Mouse (Mus musculus): ENCODE measurements at regions not wholly inside any gene's neighbourhood (a gene's known extent, or its start where the extent isn't known, plus 50 kb on each side); places are given as distances from the start of the nearest gene placed in this dataset.

DNA sequence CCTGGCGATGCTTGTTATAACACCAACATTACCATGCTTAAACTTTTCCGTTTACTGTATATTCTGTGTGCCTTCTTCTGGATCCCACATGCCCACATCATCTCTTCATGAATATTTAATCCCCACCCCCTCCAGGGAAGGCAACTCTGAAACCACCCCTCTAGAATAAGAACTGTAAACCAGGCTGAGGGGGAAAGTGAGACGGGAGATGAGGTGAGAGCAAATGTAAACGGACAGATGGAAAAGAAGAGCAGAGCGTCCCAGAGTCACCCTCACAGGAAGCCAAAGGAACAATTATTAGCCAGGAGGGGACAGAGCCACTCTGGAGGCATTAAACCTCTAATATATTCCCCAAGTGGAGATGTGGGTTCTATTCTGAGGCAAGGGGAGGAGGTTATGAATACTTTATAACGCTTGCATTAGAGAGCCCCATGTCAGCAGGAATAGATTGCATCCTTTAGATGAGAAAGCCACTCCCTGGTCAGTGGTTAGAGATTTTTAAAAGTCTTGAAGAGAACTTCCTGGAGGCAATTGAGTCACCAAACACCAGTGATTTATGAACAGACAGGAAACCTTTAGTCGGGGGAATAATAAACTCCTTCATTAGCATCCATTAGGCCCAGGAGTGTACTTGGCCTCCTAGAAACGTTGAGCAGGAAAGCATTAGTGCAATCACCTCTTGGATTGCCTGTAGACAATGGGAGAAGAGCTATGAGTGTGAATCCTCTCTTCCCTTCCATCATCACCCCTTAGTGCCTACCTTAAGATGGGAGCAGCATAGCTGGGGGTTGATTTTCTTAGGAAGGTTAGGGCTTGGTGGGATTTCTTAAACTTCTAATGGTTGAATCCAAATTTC, 220.1 kb downstream of the Elavl2 start:
- no peak for DNase-seq

DNA sequence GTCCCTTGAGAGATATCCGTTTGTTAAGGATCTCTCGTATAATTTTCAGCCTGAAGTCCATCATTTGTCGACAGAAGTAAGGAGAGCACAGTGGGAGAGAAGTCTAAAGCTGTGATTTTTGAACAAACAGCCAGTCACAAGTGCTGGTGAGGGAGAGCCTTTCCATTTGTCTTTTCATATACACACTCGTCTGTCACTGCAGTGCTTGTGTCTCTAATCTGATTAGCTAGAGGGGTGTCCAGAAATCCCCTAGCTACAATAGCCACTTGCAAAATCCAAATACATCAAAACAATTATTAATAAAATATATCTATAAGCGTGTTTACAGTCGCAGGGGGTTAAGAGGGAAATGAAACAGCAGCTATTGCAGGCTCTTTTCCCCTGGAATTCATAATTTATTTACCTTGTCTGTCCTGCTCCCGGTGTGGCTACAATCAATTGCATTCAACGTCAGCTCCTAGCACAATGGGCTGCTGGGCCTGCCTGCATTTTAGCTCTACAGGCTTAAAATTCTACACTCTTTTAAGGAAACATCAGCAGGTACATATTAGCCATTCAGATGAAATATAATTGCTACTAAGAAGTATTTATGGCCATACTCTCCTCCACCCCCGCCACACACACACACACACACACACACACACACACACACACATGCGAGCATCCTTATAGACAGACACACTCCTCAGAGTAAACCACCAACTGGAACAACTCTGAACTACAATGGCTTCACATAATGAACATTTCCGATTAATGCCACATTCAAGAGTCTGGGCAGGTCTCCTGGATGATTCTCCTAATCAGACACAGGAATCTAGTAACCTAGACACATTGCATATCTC, 236.1 kb downstream of the Elavl2 start:
- DNase-seq: no peak

DNA sequence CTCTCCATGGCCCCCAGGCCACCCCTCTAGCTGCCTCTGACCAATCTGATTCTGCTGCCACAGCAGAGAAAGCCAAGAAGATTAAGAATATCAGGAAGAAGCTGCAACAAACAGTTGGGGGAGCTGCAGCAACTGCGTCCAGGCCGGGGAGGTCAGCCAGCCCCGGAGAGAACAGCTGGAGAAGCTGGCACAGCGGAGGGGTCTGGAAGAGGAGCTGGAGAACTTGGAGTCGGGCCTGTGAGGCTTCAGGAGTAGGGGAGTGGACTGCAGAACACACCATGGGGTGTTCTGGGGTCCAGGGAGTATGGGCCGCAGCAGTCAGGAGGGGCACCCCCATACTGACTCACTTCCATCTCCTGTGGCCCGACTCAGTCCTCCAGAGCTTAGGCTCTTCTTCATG, 243.5 kb downstream of the Elavl2 start:
- DNase-seq: no peak

DNA sequence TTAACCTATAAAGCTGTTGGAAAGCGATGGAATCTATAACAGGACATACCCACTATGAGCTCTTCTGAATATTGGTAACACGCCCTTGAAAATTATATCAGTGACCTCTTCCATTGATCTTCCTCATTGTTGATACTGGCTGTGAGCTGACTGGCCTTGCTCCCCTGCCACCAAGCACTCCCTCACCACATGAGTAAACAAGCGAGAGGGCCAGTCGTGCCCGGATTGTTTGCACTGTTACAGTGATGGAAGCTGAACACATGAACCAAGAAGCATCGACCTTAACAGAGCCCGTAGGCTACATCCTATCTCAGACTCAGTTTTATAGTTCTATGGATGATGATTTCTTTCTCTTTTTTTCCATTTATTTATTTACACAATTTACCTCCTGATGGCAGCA, 255.9 kb downstream of the Elavl2 start:
- no peak for DNase-seq

DNA sequence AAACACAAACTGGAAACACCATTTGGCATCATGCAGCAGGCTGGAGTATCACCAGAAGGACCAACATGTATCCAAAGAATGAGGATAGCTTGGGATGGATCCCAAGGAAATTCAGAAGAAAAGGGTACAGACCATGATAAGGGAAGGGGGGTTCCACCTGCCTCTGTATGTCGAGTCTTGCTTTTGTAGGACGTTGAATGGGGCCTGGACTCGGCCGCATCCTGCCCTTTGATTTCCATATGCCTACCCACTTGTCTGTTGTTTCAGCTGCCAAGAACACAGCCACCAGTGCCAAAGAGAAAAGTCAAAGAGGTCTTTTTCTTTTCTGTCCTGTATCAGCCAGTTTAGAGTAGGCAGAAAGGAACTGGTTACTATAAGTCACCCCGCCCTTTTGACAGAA, 256.7 kb downstream of the Elavl2 start:
- no peak for DNase-seq

DNA sequence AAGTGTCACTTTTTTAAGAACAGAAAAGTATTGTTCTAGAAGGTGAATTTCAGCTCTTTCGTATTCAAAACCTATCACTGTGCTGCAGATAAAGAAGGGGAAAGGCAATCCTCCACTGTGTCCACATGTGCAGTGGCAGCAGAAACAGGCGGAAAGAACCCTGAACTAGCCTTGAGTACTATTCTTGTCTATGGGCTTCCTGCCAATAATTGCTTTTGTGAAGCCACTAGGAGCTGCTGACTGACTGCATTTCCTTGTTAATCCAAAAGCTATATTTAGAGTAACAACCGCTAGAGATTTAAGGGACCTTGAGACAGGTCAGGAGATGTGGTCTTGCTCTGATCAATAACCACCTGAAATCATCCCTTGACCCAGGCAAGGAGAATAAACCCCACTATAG, 265.3 kb downstream of the Elavl2 start:
- DNase-seq: no peak

DNA sequence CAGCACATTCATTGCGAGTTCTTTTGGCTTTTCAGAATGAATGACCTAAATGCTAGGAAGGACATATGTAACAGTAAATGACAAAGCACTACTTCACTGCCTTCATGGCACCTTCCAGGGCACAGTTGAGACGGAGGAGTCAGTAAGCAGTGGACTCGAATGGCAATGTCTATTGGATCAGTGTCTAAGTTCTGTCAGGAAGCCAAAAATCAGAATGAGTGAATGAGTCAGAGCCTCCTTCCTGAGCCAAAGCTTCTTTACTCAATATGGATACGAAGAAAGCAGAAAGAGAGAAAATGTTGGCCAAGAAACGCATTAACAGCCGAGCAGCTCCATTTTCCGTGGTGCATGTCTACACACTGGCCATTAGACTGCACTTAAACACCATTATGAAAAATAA, 268.3 kb downstream of the Elavl2 start:
- DNase-seq: peak; percentile 8

DNA sequence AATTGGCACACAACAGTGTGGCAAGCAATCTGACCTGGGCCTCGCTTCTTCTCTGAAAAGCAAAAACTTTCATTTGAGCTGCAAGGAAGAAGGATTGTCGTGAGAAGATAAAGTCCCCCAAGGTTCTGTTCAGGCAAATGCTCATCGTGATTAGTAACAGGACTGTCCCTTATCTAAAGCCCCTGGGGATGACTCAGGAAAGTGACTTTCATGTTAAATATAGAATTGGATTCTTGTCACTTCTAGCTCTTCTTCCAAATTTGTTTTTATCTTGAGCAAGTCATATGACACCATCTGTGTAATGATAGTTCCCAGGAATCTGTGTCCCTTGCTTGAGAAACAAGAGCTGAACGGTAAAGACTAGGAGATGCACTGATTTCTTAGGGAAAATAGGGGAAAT, 280.3 kb downstream of the Elavl2 start:
- no peak for DNase-seq

DNA sequence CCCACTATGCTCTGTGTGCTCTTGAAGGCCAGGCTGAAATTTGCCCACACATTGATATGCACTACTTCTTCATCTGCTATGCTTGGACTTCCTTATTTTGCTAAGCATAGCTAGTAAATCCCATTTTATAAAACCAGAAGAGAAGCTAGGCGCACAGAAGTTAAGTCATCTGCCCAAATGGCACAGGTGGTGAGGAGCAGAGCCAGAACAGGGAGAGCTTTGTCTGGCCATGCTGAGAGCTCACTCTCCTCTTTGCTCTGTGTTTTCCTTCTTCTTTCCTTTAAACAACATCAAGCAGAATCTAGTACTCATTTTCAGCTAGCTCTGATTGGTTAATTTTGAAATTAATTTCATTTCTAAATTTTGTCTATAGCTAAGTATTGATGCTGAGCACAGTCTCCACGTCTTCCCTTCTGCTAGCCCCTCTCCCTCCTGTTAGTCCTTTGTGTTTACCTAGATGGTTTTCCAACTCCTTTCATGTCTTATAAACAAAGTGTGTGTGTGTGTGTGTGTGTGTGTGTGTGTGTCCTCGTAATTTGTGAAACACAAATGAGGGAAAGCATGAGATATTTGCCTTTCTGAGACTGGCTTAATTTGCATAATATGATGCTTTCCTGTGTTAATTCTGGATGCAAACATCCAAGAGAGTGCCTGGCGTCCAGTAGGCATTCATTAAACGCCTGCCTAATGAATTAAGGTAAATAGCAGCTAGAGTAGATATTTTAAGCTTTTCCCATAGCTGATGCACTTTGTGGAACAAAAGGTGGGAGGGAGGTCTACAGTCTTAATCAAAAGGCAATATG, 283.6 kb downstream of the Elavl2 start:
- peak; percentile 20 for DNase-seq

DNA sequence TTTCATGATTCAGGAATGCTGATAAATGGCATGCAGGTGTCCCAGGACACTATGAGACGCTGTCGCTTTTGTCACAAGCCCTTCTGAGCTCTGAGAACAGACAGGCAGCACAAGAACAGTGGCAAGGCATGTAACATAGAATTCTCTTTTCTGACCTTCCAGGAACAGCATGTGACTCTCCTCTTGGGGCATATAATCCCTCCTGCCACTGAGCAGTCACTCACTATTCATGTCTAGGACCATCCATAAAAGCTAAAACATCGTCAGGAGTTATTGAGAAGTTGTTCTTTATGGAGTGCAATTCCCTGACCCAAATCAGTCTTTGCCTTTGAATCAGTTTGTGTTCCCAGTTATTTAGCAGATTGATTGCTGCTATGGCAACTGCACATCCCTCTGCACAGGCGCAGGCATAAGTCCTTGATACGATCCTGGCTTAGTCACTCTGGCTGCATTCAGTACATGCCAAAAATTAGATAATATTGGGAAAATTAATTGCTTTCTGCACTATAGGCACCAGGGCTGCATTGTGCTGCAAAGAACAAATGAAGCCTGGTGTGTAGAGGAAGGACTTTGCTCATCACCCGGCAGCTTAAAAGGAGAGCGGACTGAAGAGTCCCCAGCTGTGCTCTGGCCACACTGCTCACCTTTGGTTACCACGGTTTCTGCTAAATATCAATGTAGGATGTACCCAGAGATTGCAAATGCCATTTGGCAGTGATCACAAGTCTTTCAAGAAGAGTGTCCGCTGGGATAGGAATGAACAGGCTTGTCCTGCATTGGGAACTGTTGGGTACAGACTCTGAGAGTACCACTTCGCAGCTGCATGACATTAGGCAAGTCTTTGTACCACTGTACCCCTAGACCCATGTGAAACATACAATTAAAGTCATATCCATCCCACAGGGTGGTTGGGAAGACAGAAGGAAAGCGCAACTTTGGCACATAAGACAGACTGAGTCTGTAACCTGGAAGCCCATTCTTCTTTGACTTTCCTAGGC, 288.6 kb downstream of the Elavl2 start:
- DNase-seq: peak; percentile 61

DNA sequence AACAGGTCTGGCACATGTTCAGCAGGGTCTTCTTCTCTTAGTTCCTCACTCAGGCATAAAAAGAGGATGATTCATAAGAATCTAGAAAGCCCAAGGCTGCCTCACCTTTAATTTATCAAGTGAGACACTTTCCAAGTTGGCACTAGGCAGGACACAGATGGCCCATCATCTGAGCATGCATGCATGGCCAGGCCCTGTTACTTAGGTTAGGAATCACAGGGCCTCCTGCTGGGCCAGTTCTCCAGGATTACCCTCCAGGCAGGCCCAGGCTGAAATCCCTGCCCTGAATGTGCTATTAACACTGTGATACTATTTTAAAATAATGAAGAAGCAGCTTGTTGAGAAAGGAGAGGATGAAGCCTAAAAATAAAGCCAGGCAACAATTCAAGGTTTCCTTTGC, 304.5 kb downstream of the Elavl2 start:
- DNase-seq: no peak

DNA sequence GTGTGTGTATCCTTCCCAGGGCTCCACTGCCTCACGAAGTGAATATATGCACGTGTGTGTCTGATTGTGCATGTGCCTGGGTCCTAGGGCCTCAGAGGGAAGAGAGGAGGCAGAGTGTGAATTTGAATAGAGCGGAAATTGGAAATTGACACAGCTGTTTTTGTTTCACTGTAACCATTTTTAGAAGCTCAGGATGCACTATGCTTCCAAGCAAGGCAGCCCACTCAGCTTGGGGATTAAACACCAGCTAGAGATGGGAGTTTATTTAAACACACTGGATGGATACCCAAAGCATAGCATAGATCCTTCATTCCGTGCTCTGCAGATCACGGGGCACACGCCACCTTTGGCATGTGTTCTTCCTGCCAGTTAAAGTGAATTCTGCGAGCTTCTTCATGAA, 306.2 kb downstream of the Elavl2 start:
- peak; percentile 17 for DNase-seq

DNA sequence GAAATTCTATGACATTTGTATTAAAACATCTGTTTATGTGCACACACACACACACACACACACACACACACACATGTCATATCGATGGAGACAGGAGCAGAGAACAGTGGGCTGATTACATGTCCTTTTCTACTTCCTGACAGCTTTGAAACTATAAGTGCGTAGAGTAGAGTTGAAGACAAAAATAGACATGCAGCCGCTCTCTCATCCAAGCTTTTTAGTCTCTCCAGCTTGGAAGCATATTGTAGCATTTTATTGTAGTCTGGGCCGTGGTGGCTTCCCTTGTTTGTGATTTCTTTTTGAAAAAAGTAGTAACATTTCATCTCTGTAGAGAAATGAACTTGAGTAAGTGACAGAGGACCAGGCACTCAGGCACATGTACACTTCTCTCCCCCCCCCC, 306.7 kb downstream of the Elavl2 start:
- peak; percentile 14 for DNase-seq

DNA sequence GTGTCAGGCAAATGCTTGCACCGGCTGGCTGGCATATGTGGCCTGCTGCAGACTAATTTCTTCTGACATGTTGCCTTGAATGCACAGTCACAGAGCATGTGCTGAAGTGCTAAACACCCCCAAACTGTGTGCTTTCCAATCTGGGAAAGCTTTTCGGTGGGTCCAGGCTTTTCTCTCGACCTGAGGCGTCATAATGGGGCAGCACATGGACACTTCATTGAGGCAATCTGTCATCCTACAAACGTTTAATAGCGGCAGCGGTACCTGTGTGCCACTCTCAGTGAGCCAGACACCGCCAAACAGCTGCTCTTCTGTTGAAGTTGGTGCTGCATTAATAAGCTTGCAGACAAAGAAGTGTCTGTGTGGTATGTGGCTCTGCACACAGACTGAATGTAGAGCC, 308.3 kb downstream of the Elavl2 start:
- DNase-seq: peak; percentile 32

DNA sequence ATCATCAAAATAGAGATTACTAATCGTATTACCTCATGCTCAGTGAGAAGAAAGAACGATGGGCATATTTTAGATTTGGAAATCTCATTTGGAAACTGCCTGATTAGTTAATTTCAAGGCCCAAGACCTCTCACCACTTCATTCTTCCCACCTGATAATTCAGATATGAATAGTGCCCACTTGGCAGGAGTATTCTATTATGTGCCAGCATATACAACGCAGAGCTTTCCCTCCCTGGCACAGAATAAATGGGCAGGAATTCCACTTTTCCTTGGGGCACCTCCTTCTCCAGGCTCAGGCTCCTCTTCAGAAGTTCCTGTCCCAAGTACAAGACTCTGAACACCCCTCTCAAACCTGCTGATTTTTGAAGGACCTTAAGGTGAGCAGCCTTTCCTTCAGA, 308.7 kb downstream of the Elavl2 start:
- no peak for DNase-seq

DNA sequence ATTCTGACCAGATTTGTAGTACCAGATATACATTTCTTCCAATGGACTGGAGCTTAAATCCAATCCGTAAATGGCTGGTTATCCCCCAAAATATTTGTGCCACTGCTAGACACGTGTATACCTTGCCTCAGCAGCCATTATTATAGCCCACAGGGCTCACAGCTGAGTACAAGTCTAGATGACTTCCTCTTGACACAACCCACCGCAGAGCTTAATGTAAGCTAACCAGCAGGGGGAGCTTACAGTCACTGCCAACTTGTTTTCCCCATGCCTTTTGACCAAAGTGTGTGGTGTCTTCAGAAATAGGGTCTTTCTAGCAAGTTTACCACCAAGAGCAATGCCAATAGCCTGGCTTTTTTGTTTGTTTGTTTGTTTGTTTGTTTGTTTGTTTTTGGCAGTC, 316.6 kb downstream of the Elavl2 start:
- no peak for DNase-seq

DNA sequence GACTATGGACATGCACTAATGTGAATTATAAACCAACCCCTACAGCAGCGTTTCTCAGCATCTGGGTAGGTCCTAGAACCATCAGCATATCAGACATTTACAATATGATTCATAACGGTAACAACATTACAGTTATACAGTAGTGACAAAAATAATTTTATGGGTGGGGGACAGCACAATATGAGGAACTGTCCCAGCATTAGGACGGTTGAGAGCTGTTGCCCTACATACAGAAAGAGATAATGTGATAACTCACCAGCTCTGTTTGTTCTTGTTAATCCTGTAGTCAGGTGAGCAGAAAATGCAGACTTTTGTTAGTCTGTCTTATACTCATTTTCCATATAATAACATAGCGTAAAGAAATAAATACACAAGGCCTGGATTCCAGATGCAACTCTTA, 319.1 kb downstream of the Elavl2 start:
- no peak for DNase-seq

DNA sequence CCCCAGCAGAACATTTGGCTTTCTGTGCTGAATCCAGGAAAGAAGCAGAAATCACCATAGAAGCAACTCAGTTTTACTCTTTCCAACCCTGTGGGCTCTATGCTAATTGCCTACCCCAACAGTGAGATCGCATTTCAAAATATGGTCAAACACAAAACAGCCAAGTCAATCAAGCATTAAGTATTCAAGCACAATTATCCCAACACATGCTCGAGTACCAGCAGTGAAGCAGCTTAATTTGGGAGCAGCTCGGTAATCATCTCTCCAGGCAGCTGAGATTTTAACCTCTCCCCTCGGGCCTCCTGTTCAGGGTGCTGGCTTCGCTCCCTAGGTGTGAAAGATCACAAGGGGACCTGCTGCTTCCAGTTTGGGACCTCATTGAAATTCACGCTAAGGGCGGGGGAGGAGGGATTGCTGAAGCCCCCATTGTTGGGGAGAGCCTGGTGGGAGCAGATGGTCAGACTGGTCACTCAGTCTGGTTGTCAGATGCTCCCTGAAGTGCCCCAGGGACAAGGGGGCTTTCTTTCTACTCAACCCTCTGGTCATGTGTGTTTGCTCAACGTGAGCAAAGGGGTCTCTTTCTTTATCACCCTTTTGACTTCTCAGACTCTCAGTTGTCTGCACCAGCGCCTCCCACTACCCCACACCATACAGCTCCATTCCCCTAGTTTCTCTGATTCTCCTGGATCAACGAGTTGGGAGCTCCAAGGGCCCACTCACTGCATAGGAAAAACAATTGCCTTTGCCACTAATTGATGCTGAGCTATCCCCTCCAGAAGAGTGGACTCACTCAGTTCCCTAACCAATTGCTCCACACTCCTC, 319.8 kb downstream of the Elavl2 start:
- DNase-seq: no peak

DNA sequence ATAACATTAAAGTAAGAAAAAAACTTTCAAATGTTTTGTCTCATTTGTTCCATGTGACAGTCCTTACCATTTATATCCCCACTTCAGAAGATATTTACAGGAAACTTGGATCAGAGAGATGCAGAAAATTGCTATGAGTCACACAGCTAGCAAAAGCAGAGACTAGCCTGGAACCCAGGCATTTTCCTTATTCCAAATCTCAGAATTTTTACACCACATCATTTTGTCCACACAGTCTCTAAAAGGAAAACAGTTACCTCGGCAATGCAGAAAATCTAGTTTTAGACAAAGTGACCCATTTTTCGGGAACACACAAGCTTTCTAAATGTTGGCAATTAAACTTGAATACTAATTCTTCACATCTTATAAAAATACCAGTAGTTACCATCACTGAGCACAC, 329.3 kb downstream of the Elavl2 start:
- DNase-seq: no peak

DNA sequence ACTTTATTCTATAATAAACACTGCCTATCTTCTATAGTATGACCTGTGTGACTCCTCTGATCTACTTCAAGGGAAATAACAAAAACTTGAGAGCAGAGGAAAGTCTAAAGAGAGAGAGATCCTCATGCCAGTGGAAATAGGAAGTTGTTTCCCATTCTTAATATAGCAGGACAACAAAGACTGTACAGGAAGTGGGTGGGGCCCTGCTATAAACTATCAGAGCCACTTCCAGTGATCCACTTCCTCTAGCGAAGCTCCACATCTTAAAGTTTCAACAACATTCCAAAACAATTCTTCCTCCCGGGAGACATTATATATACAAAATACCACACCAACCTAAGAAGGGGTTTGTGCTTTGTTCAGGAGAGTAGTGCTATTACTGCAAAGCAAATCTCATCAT, 339.7 kb downstream of the Elavl2 start:
- no peak for DNase-seq

DNA sequence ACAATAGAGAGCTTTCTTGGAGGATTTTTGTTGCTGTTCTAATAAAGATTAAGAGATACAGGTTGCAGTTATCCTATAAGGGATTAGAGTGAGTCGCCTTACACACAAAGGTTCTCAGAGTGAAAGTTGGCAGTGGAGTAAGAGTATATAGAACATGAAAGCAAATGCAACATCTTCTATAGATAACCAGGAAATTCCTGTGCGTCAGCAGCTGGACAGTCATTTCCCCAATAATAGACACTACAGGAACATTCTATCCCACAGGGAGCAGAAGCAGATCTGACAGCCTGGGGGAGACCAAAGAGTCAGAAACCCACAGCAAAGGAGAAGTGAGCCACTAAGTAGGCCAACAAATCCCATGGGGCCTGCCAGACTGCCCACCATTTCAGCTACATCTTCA, 348.7 kb downstream of the Elavl2 start:
- DNase-seq: no peak
